Mouse (Mus musculus) mouse embryonic stem cell (cell line): ENCODE measurements around the gene Ets2.
"Not testable (repeated sequence)": the region's sequence is repeated elsewhere in the genome, so short reads cannot be mapped to it uniquely, and the experiment has no call there.

Source experiments
- in situ Hi-C, 2 experiments: fragments of 300-500 bp; cut with MboI; formaldehyde crosslinking; loops; 1 replicate in 1 of 2; 3 replicates in 1 of 2; pipeline ENCODE4 v1.14.3; 2019 to 2020; ENCODE audit warnings: low sequenced_read_pairs in 2 of 2, low pct_unique_long_range_greater_than_20kb in 1 of 2, mixed read lengths in 1 of 2; ENCODE audit not compliant: unreplicated experiment in 1 of 2

Gene Ets2

DNA sequence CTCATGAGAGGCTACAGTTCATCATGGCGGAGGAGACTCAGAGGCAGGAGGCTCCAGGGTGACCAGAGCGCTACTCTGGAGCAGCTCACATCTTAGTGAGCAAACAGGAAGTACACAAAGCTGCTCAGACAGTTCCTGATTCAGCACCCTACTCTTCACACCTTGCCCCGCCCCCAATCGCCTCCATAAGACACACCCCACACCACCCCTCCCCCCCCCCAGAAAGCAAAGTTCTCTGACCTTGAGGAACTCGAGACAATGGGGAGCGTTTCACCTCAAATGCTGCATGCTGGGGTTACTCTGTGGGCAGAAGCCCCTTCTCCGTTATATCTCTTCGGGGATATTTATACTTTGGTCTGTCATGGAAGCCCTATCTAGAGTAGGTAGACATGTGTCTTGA is 15.0 kb upstream of the Ets2 start:
- in situ Hi-C loops = no loop called here

DNA sequence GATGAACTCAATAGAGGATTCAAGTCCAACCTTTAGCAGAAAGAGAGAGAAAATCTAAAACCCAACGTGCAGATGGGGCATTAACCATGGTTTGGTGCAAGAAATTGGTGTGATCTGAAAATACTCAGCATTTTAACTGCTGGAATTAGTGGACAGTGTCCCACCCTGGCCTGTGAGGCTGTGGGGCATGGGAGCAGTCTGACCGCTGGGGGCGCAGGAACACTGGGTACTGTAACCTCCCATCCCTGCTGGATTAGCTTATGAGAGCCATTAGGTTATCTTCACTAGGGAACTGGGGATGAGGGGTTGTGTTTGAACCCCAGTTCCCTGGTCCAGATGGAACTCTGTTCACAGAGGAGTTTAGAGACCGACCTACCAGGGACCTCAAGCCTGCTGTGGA is 13.9 kb upstream of the Ets2 start:
- in situ Hi-C loops = no loop called here

DNA sequence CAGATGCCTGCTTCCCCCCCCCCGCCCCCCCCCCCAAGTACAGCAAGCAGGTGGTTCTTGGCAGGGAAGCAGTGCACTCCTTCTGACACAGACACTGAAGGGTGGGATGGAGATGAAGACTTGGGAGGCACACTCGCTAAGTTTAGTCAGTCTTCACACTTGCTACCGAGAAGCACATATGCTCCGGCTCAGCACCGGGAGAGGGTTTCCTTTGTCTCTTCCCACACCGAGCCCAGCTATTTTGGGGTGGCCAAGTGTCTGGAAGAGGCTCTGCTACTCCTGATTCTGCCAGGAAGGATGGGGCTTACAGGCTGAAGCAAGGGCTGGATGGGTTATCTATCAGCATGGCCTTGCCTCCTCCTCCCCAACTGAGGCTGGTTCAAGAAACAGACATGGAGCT is 5.3 kb upstream of the Ets2 start:
- in situ Hi-C loops = no loop called here

DNA sequence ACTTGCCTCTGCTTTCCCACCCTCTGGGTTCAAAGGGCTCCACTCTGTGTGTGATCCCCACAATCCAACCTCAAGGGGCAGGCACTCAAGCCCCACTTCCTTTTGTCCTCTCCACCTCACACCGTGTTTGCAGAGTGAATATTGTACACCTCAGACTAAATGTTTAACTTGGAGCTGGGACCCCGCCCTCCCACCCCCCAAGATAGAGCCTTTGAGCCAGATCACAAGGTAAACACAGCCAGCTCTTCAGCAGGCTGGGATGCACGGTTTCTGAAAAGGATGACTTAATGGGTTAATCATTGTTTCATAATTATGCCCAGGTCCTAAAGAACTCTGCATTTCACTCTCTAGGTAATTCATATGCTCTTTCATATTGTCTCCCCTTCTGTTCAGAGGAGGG is 2.2 kb upstream of the Ets2 start:
- in situ Hi-C loops = no loop called here

DNA sequence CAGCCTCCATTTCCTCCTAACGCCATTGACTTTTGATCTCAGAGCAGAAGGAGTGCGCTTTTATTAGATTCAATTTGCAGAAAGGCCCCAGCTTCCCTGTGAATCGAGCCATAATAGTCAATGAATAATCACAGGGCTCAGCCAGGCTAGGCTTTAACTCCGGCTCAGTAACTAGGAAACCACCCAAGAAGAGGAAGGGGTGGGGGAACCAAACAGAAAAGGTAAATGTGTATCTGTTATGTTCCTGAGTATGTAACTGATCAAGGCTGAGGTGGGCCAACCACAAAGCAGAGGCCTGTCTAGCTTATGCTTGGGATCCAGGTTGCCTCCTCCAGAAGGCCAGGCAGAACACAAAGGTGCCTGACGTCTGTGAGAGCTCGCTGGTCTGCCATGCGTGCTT is 1.7 kb upstream of the Ets2 start:
- in situ Hi-C loops = no loop called here

DNA sequence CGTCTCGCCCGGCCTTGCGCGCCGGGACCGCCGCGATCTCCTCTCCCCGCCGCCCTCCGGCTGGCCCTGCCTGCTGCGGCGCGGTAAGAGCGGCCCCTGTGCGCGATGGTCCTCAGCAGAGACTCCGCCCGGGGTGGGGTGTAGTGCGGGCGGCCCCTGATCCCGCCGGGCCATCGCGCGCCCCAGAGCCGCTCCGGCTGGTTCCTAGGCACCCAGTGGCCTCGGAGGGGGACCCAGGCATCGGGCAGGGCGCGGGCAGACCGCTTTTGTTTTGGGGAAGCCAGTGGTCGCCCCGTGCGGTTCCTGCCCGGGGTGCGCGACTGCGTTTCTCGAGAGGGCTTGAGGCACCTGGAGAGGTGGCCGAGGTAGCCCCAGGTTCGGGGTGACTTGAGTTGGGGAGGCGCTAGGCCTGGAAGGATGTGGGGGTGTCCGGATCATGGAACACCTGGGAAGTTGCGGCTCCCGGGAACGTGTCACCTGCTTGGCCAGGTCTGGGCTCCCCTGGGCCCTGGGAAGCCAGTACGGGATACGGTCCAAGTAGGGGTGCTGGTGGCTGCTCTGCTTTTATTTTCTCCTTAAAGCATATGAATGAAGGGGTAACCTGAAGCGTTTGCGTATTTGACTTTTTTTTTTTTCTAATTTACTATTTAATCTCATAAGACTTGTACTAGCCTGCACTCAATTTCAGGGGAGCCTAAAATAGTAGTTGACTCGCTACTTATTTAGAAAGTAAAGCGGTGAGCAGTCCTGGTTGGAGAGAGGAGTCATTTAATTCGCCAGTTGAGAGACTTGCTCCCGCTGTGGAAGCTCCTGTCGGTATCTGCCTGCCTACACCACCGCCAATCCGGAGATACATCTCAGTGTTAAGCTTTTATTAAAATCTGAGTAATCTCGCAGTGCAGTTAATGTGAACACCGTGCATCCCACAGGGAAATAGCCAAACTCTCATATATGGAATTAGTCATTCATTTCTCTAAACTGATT is 979 bp downstream of the Ets2 start:
- in situ Hi-C loops = no loop called here

DNA sequence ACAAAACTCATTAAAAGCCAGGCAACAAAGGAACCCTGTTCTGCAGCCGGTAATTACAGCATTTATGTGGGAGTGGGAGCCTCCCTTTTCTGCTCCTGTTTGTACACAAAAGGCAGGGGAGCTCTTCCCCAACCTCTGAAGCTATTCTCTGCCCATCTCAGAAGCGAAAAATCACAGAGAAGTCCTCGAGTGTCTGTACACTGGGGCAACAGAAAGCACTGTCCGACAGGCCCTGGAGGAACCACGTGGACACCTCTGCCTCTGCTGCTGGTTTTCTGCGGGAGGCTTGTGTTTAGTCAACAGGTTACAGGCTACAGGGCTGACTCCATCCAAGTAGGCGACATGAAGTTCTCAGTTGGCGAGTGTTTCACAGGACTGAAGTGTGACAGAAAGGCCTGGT is 2.1 kb downstream of the Ets2 start:
- in situ Hi-C loops = no loop called here

DNA sequence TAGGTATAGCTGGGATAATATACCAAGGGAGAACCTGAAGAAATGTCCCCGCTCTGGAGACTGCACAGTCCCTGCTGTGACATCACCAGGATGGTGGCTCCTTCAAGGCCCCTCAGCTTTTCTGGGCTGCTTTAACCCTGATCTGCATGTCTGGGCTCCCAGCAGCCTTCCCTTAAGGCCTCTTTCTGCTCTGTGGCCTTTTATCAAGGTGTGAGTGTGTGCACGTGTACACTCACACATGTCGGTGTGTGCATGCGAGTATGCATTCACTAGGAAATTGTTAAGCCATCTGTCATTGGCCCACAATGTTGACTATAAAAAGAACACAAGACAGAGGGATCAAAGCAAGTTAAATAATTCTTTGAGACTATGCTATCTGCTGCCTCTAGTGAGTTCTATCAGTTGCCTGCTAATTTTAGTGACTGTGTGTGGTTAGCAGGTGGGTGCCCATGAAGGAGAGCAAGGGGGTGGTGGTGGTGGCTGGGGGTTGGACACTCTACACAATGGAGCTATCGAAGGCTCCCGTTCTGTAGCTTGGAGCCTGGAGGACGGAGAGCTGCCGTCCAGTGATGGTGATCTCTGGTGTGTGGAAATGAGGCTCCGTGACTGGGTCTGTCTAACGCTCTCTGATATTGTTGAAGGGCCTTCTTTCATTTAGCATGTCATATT is 2.9 kb downstream of the Ets2 start:
- in situ Hi-C loops = no loop called here

DNA sequence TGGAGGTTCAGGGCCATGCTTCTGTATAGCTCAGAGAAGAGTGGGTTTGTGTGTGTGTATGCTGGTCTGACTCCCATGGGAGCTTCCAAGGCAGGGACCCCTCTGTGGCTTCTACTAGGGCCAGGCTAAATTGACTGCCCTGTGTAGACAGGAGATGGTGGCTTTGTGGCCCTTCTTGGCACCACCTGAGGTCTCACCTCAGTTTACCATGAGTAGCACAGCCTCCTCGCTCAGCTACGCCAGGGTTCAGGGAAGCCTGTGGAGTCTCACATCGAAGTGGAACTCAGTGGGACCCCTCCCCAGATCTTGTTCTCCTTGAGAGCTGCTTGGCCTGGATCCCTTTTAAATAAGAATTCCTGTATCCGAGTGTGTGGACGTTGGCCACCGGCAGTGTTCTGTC is 3.9 kb downstream of the Ets2 start:
- in situ Hi-C loops = no loop called here

DNA sequence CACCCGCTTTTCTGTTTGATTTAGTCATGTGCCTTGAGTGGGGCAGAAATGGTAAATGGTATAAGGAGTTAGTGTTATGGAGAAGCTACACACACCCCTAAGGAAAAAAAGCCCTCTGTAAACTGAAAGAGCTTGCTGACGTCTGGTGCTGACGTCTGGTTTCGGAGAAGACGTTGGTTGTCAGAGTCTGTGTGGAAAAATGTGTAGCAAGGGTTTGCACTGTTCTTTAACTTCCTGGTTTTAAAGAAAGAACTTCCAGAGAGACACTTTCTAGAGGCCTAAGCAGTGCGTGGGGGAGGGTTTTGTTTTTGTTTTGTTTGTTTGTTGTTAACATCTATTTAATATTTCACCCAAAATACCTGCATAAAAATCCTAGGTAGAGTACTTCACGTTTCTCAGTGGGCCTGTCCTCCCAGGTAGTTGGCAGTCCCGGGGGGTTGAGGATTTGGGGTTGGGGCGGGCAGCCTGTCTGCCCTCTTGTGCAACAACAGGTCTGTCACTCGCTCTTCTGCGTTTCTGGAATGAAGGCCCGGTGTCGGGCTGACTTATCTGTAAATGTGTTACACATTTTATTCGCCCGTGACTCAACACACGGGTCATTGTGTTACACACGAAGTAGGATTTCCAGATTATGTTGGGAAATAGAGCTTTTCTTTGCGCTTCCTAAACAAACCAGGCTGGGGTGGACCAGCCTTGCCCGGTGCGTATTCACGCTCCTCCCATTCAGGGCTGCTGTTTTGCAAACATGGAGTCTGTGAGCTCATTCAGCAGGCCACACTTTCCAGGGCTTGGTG is 6.5 kb downstream of the Ets2 start:
- in situ Hi-C loops = no loop called here

DNA sequence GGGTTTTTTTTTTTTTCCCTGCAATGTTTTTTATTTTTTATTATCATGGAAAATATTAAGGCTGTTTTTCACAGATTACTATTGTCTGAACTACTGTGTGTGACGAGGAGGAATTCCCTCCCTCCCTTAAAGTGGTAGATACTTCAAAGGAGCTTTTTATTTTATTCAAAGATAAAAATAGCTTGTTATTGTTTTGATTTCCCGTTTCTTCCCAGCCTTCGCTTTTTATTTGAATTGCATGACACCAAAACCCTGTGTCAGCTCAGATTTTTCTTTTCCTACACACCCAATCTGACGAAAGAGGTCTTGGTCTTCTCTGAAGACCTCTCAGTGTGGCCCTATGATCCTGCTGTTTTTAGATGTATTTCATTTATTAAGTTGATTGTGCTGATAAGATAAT is 7.3 kb downstream of the Ets2 start:
- in situ Hi-C loops = no loop called here

DNA sequence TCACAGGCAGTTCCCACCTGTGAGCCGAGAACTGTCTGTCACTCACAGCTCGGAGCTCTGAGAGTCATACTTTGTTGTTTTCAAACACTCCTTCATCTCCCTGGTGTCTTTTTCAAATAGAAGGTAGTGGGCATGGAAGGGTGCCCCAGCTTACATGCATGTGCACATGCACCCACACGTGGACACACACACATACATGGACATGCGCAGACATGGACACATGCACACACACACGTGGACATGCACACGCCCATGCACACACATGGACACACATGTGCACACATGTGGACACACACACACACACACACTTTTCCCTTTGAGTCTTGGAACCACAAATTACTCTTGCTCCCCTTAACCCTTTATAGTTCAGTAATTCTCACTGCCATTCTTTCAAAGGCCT is 8.3 kb downstream of the Ets2 start:
- in situ Hi-C loops = no loop called here

DNA sequence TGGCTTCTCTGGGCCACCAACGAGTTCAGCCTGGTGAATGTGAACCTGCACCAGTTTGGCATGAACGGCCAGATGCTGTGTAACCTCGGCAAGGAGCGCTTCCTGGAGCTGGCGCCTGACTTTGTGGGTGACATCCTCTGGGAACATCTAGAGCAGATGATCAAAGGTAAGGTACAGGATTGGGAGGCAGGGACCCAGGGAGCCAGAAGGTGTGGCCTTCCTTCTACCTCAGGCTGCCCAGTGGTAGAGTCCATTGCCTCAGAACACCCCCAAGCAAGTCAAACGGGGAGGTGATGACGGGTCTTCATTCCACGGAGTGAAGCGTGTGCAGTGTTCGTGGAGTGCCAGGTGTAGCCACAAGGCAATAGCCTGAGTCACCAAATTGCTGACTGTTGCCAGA is 10.2 kb downstream of the Ets2 start:
- in situ Hi-C loops = no loop called here

DNA sequence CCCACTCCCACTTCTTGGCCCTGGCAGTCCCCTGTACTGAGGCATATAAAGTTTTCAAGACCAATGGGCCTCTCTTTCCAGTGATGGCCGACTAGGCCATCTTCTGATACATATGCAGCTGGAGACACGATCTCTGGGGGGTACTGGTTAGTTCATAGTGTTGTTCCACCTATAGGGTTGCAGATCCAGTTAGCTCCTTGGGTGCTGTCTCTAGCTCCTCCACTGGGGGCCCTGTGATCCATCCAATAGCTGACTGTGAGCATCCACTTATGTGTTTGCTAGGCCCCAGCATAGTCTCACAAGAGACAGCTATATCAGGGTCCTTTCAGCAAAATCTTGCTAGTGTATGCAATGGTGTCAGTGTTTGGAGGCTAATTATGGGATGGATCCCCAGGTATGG is 11.2 kb downstream of the Ets2 start:
- in situ Hi-C loops = not testable (repeated sequence)

DNA sequence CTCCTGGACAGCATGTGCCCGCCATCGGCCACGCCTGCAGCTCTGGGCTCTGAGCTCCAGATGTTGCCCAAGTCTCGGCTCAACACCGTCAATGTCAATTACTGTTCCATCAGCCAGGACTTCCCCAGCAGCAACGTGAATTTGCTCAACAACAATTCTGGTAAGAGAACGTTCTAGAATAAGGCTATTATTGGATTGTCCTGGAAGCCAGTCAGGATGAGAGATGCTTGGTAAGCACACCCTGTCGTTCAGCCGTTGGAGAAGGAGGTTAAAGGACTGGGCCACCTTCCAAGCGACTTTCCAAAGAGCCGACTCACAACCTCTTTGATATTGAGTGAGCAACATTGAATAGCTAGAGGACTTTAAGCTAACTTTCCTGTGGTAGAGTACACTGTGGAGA is 13.2 kb downstream of the Ets2 start:
- in situ Hi-C loops = no loop called here

DNA sequence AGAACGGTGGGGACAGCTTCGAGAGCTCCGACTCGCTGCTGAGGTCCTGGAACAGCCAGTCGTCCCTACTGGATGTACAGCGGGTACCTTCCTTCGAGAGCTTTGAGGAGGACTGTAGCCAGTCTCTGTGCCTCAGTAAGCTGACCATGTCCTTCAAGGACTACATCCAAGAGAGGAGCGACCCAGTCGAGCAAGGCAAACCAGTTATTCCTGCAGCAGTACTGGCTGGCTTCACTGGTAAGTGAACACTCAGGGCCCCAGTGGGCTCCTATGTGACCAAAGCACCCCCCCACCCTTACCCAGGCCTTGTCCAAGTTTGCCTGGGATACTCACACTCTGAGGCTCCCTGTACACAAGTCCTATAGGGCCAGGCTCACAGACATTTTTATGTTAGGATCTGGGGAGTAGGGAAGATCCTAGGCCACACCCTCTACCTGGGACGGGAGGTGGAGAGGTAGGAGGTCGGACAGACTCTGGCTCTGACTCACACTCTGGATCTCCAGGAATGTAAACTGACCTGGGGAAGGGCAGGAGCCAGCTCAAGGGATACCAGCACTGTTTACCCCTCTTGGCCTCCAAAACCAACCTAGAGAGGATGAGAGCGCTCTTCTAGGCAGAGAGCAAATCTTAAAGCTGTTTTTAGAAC is 14.3 kb downstream of the Ets2 start:
- in situ Hi-C loops = no loop called here

DNA sequence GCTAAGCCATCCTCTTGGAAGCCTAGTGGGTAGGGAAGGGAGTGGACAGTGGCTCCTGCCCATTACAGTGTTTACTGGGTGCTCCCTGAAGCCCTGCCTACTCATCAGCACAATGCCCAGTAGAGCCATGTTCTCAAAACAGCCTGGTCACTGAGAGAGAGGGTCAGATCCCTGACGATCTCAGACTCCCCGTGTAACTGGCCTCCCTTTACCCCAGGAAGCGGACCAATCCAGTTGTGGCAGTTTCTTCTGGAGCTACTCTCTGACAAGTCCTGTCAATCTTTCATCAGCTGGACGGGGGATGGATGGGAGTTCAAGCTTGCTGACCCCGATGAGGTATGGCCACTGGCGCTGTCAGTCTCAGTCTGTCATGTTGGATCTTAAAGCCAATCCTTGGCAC is 15.8 kb downstream of the Ets2 start:
- in situ Hi-C loops = no loop called here

DNA sequence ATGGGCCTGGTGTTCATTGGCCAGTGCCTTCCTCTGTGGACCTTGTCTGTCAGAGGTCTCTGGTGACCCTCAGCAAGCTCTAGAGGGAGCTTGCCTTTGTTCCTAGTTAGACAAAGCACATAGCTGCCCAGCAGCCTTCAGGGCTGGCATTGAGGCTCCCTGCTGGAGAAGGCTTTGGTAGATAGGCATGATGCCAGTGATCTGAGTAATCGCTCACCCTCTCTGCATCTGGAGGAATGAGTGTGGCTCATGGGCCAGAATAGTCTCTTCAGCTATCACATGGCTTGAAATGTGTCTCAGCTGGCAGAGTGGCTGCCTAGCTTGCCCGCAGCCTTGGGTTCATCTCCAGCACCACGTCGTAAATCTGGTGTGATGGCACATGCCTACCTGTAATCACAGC is 16.2 kb downstream of the Ets2 start:
- in situ Hi-C loops = no loop called here

DNA sequence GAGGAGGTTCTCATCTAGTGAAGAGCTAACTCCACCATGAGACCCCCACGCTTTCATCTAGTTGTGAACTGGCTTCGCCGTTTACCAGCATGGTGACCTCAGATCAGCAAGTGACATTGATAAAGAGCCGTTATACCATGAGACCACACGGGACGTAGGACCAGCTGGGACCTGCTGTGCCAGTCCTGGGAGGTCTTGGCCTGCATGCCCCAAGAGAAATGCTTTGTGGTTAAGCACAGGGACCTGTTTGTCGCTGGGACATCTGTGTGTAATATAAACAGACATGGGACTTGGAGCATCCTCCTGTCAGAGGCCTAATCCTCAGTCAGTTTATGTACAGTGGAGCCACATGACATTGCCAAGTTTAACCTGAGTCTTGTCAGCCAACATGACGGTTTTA is 18.7 kb downstream of the Ets2 start:
- in situ Hi-C loops = no loop called here
